In genomic region chr12:119426182-119426886, GRCm38 (mm10) we compare ENCODE assay signal across 9 mouse cellular contexts.
A peak's percentile ranks its signal among the peaks of the same experiment; 100 is the strongest.
DNase-seq lines count a peak whose midpoint lies in the region; ATAC-seq and TF ChIP-seq lines count a peak whose summit lies in the region.
"Had no signal": no experiment of that assay in that cellular context is flagged by ENCODE, and none has a peak within 500 bp of the region (broad histone marks: within the 10 kb centered on the region; RNA-seq: fewer than 3 reads in every experiment).

No protein-coding gene starts in this region.

- 100% methylated on average over 2 of the region's 2 CpGs for WGBS in forebrain, embryonic 13.5 days
- WGBS in forebrain, postnatal 0 days, result 98% methylated on average over 2 of the region's 2 CpGs
- WGBS in neural tube, embryonic 14.5 days, result 96% methylated on average over 2 of the region's 2 CpGs
- 99% methylated on average over 2 of the region's 2 CpGs for WGBS in neural tube, embryonic 15.5 days
- WGBS in liver, embryonic 12.5 days (ENCODE audit: insufficient replicate concordance), result 85% methylated on average over 2 of the region's 2 CpGs

- no peak for DNase-seq in forebrain, postnatal 0 days
- no peak for DNase-seq in layer of hippocampus, adult 9-10 months (ENCODE audit: low spot score)
- no peak for DNase-seq in gastrocnemius, postnatal 25 days

- ATAC-seq in forebrain, embryonic 13.5 days, result peak; percentile 10; the same call in 1 of the 2 replicates
- no peak for ATAC-seq in forebrain, postnatal 0 days
- ATAC-seq in neural tube, embryonic 14.5 days (ENCODE audit: low read depth), result 0 out of 2 replicates have a peak, but pooled peaks have one; percentile 11
- no peak for ATAC-seq in neural tube, embryonic 15.5 days (ENCODE audit: low FRiP score)
- ATAC-seq in erythroid progenitor cell, adult 5-6 weeks (replicated peaks; ENCODE audit: low FRiP score, poor library complexity, severe bottlenecking), result peak; percentile 35
- ATAC-seq in liver, embryonic 12.5 days, result no peak

- H3K4me2 ChIP-seq in forebrain, embryonic 13.5 days, result no peak overlapping the region
- no peak overlapping the region for H3K4me2 ChIP-seq in forebrain, postnatal 0 days (ENCODE audit: low read depth)
- no peak overlapping the region for H3K4me2 ChIP-seq in neural tube, embryonic 14.5 days (ENCODE audit: low read depth, low read length)
- no peak overlapping the region for H3K4me2 ChIP-seq in neural tube, embryonic 15.5 days
- no peak overlapping the region for H3K4me2 ChIP-seq in liver, embryonic 12.5 days

- H3K36me3 ChIP-seq in forebrain, embryonic 13.5 days (ENCODE audit: poor library complexity, severe bottlenecking), result no peaks in the 10 kb centered on the region
- H3K36me3 ChIP-seq in forebrain, postnatal 0 days (ENCODE audit: insufficient read depth), result no peaks in the 10 kb centered on the region
- no peaks in the 10 kb centered on the region for H3K36me3 ChIP-seq in neural tube, embryonic 14.5 days (ENCODE audit: control insufficient read depth, insufficient read depth, low read length)
- H3K36me3 ChIP-seq in neural tube, embryonic 15.5 days, result no peaks in the 10 kb centered on the region
- H3K36me3 ChIP-seq in liver, embryonic 12.5 days, result no peaks in the 10 kb centered on the region

- no peaks in the 10 kb centered on the region for H3K9me3 ChIP-seq in forebrain, embryonic 13.5 days (replicated peaks)
- no peaks in the 10 kb centered on the region; the same call in 1 of the 2 replicates for H3K9me3 ChIP-seq in forebrain, postnatal 0 days (ENCODE audit: low read length)
- no peaks in the 10 kb centered on the region for H3K9me3 ChIP-seq in neural tube, embryonic 14.5 days (ENCODE audit: control insufficient read depth, low read length)
- H3K9me3 ChIP-seq in neural tube, embryonic 15.5 days (replicated peaks), result no peaks in the 10 kb centered on the region
- no peaks in the 10 kb centered on the region for H3K9me3 ChIP-seq in liver, embryonic 12.5 days (replicated peaks)

- TF ChIP-seq CTCF in forebrain, postnatal 0 days (IDR thresholded peaks at IDR 0.05; ENCODE audit: low read depth), result no peak

- no peak overlapping the region for H3K9ac ChIP-seq in forebrain, embryonic 13.5 days
- H3K9ac ChIP-seq in forebrain, postnatal 0 days, result no peak overlapping the region
- H3K9ac ChIP-seq in neural tube, embryonic 14.5 days (replicated peaks; ENCODE audit: low read depth, low read length), result no peak overlapping the region
- H3K9ac ChIP-seq in neural tube, embryonic 15.5 days (replicated peaks), result no peak overlapping the region
- no peak overlapping the region for H3K9ac ChIP-seq in liver, embryonic 12.5 days

- no peak overlapping the region for H3K4me3 ChIP-seq in forebrain, embryonic 13.5 days
- H3K4me3 ChIP-seq in forebrain, postnatal 0 days (ENCODE audit: low read depth, low read length), result no peak overlapping the region
- no peak overlapping the region for H3K4me3 ChIP-seq in neural tube, embryonic 14.5 days (ENCODE audit: low read depth, low read length)
- no peak overlapping the region for H3K4me3 ChIP-seq in neural tube, embryonic 15.5 days (replicated peaks)
- no peak overlapping the region for H3K4me3 ChIP-seq in liver, embryonic 12.5 days
- H3K4me3 ChIP-seq: layer of hippocampus, adult 2 months had no signal

- no peaks in the 10 kb centered on the region for H3K27me3 ChIP-seq in forebrain, embryonic 13.5 days
- H3K27me3 ChIP-seq in forebrain, postnatal 0 days (ENCODE audit: insufficient read depth, low read length), result no peaks in the 10 kb centered on the region
- no peaks in the 10 kb centered on the region for H3K27me3 ChIP-seq in neural tube, embryonic 14.5 days (ENCODE audit: control insufficient read depth, insufficient read depth, low read length)
- H3K27me3 ChIP-seq in neural tube, embryonic 15.5 days (replicated peaks), result no peaks in the 10 kb centered on the region
- H3K27me3 ChIP-seq in liver, embryonic 12.5 days (replicated peaks), result no peaks in the 10 kb centered on the region

- no peaks in the 10 kb centered on the region for H3K4me1 ChIP-seq in forebrain, embryonic 13.5 days
- no peaks in the 10 kb centered on the region for H3K4me1 ChIP-seq in forebrain, postnatal 0 days (ENCODE audit: insufficient read depth)
- no peaks in the 10 kb centered on the region for H3K4me1 ChIP-seq in neural tube, embryonic 14.5 days (ENCODE audit: control insufficient read depth, insufficient read depth, low read length)
- no peaks in the 10 kb centered on the region for H3K4me1 ChIP-seq in neural tube, embryonic 15.5 days
- H3K4me1 ChIP-seq in liver, embryonic 12.5 days, result no peaks in the 10 kb centered on the region

- no peak overlapping the region for H3K27ac ChIP-seq in forebrain, embryonic 13.5 days
- H3K27ac ChIP-seq in forebrain, postnatal 0 days (ENCODE audit: low read depth, low read length), result no peak overlapping the region
- H3K27ac ChIP-seq in neural tube, embryonic 14.5 days (ENCODE audit: low read depth, low read length), result no peak overlapping the region
- no peak overlapping the region for H3K27ac ChIP-seq in neural tube, embryonic 15.5 days (replicated peaks)
- no peak overlapping the region for H3K27ac ChIP-seq in liver, embryonic 12.5 days
- H3K27ac ChIP-seq: layer of hippocampus, adult 2 months had no signal

Comparison
In these comparisons a context has a peak if more than half of its experiments do, and no peak if none do; other contexts are left out.
1. ATAC-seq: peak in forebrain, embryonic 13.5 days (single experiment), neural tube, embryonic 14.5 days (single experiment) and erythroid progenitor cell, adult 5-6 weeks (single experiment); none in forebrain, postnatal 0 days (single experiment), neural tube, embryonic 15.5 days (single experiment) and liver, embryonic 12.5 days (single experiment).